Mouse (Mus musculus): ENCODE measurements around the gene Cdadc1.

- TF ChIP-seq POLR2A (IDR thresholded peaks at IDR 0.05; ENCODE audit: control insufficient read depth, low read depth, low read length) (no peak), CTCF (IDR thresholded peaks at IDR 0.05; ENCODE audit: control insufficient read depth, insufficient read depth, insufficient replicate concordance, low read depth, low read length) (peak; percentile 48; the same call in 1 of the 2 replicates)
These were observed 15.3 kb upstream of the Cdadc1 start for GRCm38 (mm10) chr14:59612920-59613625.
